Mouse (Mus musculus) c-Kit-negative CD71-positive TER-119-positive erythroid progenitor cells, embryonic 14.5 days (primary cell): ENCODE results near the gene Hfe2.

Experiments
- DNase-seq: peaks from one replicate; pipeline ENCODE4 v3.0.0-alpha.2; 2013; ENCODE audit warnings: low read depth, low spot score

The Hfe2 gene

DNA sequence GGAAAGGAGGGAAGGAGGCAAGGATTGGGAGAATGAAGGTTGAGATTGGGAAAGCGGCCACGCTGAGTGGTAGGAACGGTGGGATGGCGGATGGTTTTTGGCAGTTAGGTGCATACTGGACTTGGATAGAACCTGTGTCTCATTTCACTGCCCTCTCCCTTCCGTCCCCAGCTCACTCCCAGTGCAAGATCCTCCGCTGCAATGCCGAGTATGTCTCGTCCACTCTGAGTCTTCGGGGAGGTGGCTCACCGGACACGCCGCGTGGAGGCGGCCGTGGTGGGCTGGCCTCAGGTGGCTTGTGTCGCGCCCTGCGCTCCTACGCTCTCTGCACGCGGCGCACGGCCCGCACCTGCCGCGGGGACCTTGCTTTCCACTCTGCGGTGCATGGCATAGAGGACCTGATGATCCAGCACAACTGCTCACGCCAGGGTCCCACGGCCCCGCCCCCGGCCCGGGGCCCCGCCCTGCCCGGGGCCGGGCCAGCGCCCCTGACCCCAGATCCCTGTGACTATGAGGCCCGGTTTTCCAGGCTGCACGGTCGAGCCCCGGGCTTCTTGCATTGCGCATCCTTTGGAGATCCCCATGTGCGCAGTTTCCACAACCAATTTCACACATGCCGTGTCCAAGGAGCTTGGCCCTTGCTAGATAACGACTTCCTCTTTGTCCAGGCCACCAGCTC, 2.0 kb downstream of the Hfe2 start:
- DNase-seq: no peak

DNA sequence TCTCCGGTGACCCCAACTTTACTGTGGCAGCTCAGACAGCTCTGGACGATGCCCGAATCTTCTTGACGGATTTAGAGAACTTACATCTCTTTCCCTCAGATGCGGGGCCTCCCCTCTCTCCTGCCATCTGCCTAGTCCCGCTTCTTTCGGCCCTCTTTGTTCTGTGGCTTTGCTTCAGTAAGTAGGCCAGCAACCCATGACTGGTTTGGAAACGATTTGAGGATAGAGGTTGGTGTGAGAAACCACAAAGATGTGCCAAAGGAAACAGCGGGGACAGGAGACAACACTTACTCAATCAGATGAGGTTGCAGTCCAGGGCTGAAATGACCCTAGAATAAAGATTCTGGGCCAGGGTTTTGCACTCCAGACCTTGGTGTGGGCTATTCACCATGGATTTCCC, 3.5 kb downstream of the Hfe2 start:
- DNase-seq: no peak

DNA sequence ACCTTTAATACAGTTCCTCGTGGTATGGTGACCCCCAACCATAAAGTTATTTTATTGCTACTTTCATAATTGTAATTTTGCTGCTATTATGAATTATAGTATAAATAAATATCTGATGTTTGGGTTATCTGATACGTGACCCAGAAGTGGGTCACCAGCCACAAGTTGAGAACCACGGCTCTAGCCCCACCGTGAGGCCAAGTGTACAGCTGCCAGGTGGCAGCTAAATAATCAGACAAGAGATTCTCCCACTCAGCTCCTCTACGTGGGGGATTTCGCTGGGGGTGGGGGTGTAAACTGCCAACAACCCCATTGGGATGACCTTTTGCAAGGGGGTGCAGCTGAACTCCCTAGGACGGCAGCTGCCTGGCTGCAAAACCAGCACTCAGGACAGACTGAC, 7.1 kb downstream of the Hfe2 start:
- no peak for DNase-seq

DNA sequence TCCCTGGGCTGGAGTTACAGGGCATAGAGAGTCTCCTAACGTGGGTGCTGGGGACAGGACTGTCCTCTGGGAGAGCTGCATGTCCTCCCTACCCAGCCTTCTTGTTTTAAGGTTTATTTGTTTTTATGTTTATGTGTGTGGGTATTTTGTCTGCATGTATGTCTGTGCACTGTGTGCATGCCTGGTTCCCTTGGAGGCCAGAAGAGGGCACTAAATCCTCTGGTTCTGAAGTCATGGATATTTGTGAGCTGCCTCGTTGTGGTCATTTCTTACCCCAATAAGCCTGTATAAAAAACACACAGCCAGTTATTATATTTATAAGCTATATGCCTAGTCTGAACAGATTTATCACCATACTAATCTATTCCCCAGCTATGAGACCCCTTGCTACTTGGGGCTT, 9.3 kb downstream of the Hfe2 start:
- DNase-seq: no peak

DNA sequence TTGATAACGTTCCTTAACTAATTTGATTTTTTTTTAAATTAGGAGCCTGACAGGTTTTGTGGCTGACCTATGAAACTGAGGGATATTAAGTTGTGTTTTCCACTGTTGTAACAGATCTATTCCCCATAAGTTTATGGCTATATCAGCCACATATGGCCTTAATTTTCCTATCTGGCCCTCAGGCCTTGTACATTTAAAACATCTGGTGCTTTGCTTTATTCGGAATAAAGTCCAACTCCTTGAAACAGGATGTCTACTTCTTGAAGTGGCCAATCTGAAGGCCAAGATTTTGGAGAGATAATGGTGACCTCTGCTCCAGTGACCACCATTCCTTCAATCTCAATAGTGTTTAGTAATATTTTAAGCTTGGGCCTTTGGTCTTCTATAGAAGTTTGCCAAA, 14.3 kb downstream of the Hfe2 start:
- no peak for DNase-seq

DNA sequence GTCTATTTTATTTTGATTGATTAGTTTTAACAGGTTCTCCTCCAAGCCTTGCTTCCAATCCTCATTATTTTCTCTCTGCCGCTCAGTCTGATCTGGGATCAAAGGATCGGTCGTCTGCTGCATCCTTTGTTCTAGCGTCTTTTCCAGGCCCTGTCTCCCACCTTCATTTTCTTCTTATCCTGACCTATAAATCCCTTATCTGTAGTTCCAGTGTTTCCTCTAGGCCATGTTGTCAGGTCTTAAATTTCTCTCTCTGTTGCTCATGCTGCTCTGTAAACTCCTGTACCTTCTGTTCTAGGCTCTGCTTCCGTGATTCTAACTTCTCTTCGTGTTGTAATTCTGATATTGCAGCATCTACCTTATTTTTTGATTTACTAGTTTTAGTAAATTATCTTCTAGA, 15.8 kb downstream of the Hfe2 start:
- DNase-seq: no peak

DNA sequence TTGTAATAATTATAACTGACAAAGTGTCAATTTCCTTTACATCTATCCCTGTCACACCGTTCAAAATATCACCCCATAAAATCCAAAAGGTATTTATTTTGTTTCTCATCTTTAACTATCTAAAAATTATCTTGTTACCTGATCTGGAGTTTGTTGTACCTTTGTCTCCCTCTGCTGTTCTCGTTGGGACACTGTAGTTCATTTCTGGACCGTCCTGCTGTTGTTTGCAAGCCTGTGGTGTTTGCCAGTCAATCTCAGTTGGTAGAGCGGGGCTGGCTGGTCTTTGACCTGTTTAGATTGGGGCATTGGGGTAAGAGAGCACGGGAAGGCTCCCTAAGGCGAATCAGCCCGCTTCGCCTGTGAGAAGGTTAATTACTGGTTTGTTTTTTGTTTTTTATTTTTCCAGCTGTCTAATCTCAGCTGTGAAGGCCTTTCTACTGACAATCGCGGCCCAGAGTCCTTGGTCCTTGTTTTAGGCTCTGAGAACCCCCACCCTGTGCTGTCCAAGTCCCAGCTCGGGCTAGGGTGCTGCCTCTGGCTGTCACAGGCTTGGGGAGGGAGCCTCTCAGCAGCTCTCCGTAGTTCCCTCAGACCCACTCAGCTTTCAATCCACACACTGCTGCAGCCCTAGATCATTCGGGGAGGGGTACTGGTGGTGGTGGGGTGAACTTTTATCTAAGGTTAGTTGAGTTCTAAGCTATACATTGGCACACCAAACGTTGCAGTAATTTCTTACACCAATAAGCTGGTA, 16.5 kb downstream of the Hfe2 start:
- no peak for DNase-seq

DNA sequence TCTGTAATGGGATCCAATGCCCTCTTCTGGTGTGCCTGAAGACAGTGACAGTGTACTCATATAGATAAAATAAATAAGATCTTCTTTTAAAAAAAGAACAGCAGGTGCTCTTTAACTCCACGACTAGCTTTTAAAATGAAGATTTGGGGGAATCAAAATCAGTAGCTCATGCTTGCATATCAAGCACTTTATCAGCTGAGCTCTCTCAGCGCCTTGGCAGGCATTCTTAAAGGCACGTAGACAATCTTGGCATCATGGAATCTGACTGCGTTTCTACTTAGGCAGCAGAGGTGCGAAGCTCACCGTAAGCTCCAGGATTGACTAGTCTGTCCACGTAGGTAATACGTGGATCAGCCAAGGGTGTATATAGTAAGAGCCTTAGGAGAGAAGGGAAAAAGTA, 17.6 kb downstream of the Hfe2 start:
- no peak for DNase-seq

DNA sequence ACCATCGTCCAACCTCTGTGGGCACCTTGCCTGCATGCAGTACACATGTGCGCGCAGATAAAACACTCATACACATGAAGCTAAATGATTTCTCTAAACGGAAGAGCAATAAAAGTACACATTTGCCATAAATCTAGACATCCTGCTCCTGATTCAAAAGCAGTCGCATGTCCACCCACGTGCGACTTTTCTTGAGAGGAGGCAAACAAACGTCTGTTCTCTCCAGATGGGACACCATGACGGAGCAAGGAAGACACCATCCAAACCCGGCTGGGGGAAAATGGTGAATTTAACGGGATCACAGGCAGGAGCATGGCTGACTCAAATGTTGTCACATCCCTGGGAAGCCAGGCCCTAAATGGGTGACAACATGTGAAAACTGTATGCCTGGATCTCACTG, 18.4 kb downstream of the Hfe2 start:
- DNase-seq: no peak

DNA sequence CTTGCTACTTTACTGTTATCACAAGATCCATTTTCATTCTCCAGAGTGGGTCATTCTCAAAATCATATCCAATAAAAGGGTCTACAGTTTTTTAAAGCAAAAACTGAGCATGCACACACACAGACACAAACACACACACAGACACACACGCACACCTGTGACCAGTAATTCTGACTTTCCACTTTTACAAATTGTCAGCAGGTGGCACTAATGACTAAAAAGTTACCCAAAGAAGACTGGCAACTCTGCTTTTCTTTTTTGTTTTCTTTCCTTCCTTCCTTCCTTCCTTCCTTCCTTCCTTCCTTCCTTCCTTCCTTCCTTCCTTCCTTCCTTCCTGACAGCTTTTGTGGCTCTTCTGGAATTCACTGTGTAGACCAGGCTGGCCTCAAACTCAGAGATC, 20.6 kb downstream of the Hfe2 start:
- DNase-seq: no peak

DNA sequence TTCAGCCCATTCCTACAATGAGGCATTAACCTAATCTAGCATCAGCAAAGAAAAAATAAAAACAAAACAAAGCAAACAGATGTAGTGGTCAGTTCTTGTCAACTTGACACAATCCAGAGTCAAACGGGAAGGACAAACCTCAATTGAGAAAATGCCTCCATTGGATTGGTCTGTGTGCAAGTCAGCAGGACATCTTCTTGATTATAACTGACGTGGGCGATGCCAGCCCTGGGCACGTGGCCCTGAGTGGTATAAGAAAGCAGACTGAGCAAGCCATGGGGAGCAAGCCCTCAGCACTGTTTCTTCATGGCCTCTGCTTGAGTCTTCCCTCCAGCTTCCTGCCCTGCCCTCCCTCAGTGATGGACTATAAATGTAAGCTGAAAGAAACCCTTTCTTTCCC, 21.9 kb downstream of the Hfe2 start:
- DNase-seq: no peak

DNA sequence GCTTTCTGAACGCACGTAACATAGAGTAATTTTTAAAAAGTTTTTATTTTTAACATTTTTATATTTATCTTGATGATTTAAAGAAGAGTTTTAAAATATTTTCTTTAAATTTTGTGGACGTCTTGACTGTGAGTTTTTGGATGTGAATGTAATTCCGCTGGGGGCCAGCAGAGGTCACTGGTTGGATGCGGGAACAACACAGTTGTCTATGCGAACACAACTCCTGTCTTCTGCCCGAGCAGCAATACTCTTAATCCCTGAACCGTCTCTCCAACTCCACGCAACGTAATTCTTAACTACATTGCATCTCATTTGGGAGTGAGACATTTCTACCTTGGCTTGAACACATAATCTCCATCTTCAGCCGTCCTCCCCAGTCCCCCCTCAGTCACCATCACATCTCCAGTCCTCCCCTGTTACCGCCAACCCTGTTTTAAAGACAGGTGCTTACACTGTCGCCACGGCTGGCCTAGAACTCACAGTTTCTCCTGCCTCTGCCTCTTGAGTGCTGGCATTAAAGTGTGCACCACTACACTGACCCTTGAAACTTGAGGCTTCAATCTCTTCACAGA, 22.5 kb downstream of the Hfe2 start:
- peak; percentile 35 for DNase-seq

DNA sequence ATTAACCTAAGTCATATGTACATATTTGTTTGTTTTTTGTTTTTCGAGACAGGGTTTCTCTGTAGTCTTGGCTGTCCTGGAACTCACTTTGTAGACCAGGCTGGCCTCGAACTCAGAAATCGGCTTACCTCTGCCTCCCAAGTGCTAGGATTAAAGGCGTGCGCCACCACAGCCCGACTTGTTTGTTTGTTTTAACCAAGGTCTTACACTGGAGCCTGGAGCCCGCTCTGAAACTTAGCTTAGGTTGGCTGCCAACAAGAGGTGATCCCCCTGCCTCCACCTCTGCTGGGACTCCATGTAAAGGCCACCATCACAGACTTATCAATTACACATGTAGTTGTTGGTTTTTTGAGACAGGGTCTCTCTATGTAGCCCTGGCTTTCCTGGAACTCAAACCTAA, 23.9 kb downstream of the Hfe2 start:
- no peak for DNase-seq

DNA sequence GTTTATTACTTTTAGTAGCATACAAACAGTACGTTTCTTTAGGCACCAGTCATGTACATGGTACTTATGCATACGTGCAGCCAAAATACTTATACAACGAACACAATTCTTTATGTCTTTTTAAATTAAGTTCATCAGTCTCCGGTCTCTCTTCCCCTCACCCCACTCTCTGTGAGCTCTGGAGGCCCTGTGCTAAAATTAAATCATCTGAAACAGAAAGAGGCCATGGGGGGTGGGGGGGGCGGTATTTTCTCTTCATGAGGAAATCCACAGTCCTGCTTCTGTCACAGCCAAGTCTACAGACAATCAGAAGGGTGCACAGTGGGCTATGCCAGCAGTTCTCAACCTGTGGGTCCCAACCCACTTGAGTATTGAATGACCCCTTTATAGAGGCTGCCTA, 24.4 kb downstream of the Hfe2 start:
- no peak for DNase-seq

DNA sequence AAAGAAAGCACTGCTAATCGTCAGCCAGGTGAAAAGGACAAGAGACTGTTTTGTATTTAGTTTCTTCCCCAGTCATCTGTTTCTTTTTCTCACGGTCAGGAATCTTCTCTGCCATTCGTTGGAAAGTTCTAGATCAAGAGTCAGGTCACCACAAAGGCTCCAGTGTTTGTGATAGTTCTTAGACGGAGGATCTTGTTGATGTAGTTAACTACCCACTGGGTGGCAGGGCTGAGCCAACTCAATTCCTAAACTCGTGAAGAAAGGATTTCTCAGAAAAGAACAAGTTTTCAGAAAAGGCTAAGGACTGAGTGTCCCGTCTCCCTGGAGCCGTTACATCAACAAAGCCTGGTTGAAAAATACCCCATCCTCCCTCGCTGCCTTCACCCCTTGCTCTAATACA, 26.2 kb downstream of the Hfe2 start:
- no peak for DNase-seq

DNA sequence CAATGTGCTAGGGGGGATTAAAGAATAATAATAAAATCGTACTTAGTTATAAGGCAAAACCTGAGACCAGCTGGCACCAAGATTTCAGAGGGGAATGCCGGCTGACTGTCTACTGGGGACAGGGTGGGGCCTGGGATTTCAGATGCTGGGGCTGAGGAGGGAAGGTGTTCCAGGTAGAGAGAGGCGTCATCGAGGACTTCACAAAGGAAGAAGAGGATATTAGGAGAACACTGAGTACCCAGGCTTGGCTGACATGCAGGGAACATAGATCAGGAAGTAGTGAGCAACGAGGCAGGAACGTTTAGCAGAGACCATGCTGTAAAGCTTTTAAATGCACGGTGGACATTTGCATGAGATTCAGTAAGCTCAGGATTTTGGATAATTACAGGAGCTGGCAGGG, 26.9 kb downstream of the Hfe2 start:
- DNase-seq: no peak

DNA sequence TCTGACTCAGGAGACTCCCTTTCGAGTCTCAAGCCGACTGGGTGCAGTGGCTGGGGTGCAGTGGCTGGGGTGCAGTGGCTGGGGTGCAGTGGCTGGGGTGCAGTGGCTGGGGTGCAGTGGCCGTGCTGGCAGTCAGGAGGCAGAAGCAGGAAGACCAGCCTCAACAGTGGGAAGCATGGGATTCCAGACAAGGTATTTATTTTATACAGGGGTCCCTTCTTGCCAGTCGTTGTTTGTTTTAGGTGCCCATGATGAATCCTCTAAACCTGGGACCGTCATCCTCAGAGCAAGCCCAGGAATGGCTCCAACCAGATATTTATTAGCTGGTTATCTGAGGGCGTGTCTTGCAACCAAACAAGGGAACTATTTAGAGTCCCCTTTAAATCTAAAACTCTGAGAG, 28.6 kb downstream of the Hfe2 start:
- DNase-seq: no peak

DNA sequence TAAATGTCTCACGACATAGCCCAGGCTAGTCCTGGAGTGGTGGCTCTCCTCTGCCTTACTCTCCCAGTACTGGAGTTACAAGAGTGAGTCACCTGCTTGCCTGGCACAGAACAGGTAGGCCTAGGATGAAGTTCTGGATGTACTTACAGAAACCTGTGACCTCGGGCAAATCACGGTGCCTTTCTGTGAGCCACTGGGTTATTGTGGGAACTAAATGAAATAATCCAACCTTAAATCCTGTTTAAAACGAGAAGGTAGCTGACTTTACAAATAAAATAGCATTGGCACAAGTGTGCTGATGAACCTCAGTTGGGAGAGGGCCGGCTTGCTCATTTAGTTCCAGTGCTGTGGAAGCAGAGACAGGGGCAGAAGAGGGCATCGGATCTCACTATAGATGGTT, 29.3 kb downstream of the Hfe2 start:
- DNase-seq: no peak

DNA sequence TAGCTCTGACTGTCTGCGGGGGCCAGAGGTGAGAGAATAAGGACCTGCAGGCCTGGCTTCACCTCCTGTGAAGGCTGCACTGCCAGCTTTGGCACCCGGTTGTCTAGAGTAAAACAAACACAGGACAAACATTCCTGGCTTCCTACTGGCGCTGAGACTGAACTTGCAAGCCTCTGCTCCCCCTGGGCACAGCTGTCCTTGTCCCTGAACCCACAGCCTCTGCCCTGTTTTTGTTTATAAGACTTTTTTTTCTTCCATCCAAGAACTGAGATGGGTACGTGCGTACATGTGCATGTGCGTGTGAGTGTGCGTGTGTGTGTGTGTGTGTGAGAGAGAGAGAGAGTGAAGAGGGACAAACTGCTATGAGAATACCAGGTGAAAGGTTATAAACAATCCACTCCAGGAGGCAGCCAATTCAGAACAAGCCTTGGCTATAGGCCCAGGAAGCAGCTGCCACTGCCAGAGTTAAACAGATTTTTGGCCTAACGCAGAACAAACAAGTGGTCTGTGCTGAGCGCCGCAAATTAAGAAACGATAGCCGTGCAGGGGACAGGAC, 30.1 kb downstream of the Hfe2 start:
- no peak for DNase-seq

DNA sequence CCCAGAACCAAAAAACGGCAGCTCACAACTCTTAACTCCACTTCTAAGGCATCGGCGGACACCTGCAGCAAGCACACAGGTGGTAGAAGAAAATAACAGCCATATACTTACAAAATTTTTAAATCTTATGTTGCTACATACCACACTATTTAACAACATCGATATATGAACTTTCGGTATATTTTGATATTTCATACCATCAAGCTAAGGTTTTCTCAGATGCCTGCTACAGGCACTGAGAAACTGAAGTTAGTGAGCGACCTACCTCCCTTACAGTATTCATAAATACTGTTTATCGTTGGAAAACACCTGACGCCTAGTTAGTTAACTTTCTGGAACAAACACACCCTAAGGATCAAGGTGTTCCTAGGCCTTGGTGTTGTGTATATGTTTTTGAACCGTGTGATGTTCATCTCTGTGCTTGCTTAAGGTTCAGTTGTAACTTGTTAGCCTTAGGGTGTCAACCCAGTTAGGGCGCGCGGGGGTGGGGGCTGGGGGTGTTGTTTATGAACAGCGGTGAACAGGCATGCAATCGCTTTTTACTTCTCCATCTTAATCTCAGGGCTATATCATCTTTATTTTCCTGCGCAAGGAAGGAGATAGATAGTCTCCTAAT, 31.1 kb downstream of the Hfe2 start:
- DNase-seq: no peak

DNA sequence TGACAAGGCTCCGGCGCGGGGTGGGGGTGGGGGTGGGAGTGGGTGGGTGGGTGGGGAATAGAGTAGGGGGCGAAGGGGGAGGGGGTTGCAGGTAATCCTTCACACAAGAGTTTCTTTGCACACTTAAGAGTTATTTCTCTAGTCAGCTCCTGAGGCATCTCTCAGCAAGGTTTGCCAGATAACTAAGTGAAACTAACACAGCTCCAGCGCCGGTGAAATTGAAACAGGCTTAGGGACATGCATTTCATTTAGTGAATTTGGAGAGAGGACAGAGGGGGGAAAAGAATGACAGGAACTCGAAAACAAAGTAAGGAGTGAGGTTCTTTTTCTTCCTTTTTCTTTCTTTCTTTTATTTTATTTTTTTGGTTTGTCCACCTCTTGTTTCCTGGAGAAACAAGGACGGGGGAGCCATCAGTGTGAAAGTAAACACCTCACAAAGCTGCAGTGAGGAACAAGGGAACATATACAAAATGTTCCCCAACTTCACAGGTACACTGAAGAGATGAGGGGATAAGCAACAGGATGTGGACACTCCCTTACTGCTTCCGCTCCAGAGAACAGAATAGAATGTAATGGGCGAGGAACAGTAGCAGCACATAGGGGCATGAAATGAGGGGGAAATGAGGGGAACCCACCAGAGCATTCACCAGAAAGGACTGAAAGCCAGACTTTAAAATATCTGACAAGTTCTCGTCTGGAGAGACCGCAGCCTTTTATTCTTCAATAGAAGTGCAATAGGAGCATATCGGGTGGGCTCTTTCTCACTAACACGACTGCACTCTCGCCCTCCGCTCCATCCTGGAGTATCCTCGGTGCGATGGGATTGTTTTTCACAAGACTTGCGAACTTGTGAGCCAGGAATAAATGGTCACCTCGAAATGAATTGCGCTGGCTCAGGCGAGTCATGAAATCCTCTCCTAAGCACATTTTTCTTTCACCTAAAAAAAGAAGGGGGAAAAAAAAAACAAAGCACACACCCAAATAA, 32.0 kb downstream of the Hfe2 start:
- peak; percentile 44 for DNase-seq
